Mouse (Mus musculus): Measurements from ENCODE around the gene Csnk1g1. TPM values are rescaled to one million over a fixed set of nuclear protein-coding genes. Genes with fewer than 3 reads are reported as not detected.

Csnk1g1 gene
- polyA plus RNA-seq, 1 experiment: 1.4 TPM

- peaks cover 34% of the 10 kb centered on the region for H3K4me1 ChIP-seq
- H3K36me3 ChIP-seq (replicated peaks; ENCODE audit: low read length): peaks cover 72% of the 10 kb centered on the region
- H3K4me3 ChIP-seq (replicated peaks): no peak overlapping the region
- no peaks in the 10 kb centered on the region for H3K9me3 ChIP-seq
- no peaks in the 10 kb centered on the region for H3K27me3 ChIP-seq (replicated peaks)
- no peak for TF ChIP-seq GATA1 (IDR thresholded peaks at IDR 0.05; ENCODE audit: borderline replicate concordance, low read length)
- no peak for TF ChIP-seq FLI1 (IDR thresholded peaks at IDR 0.05; ENCODE audit: low read length)
Measured at GRCm38 (mm10) chr9:66040801-66041200, 132.1 kb downstream of the Csnk1g1 start.

GRCm38 (mm10) chr9:66042331-66042730 lies 133.6 kb downstream of the Csnk1g1 start:
- Histone ChIP-seq H3K36me3 (replicated peaks; ENCODE audit: low read length) (peaks cover 62% of the 10 kb centered on the region), H3K4me1 (peaks cover 34% of the 10 kb centered on the region)

GRCm38 (mm10) chr9:66043241-66043640 lies 134.5 kb downstream of the Csnk1g1 start:
- Histone ChIP-seq H3K4me1 (peaks cover 34% of the 10 kb centered on the region), H3K4me3 (replicated peaks) (no peak overlapping the region), H3K27me3 (replicated peaks) (no peaks in the 10 kb centered on the region), H3K36me3 (replicated peaks; ENCODE audit: low read length) (peaks cover 54% of the 10 kb centered on the region), H3K9me3 (no peaks in the 10 kb centered on the region)
- no peak for TF ChIP-seq GATA1 (IDR thresholded peaks at IDR 0.05; ENCODE audit: borderline replicate concordance, low read length)
- no peak for TF ChIP-seq FLI1 (IDR thresholded peaks at IDR 0.05; ENCODE audit: low read length)

More at GRCm38 (mm10) chr9:66042331-66042730, 133.6 kb downstream of the Csnk1g1 start:
- Histone ChIP-seq H3K27me3 (replicated peaks) (no peaks in the 10 kb centered on the region), H3K9me3 (no peaks in the 10 kb centered on the region), H3K4me3 (replicated peaks) (no peak overlapping the region)
- TF ChIP-seq FLI1 (IDR thresholded peaks at IDR 0.05; ENCODE audit: low read length) (no peak), GATA1 (IDR thresholded peaks at IDR 0.05; ENCODE audit: borderline replicate concordance, low read length) (no peak)

DNA sequence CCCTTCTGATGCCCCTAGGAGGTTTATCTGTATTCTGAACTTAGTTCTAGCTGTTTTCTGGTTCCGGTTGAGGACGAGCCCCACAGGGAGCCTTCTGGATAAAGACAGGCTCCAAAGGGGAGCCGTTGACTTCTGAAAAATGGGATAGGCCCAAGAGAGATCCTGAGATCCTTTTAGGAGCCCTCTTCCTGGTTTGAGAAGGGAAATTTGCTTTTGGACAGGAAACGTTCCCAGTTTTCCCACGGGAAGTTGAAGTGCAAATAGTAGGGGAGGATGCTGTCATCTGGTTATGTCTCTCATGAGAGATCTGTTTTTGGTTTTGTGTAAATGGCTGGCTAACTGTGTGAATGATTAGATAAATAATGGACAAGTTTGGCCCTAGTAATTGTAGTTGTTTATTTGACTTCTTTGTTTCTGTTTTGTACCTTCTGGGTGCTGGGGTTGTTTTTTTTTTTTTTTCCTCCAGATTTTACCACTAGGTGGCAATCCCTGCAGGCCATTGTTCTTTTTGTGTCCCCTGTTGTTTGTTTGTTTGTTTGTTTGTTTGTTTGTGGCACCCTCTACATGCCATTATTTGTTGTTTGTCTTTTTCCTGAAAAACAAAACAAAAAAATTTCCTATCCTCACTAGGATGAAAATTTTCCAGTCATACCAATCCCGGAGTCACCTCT lies 141.3 kb downstream of the Csnk1g1 start:
- peaks cover 4% of the 10 kb centered on the region; the same call in 1 of the 2 replicates for H3K9me3 ChIP-seq
- peaks cover 19% of the 10 kb centered on the region for H3K4me1 ChIP-seq
- H3K36me3 ChIP-seq (replicated peaks; ENCODE audit: low read length): peaks cover 3% of the 10 kb centered on the region
- TF ChIP-seq FLI1 (IDR thresholded peaks at IDR 0.05; ENCODE audit: low read length) (no peak), GATA1 (IDR thresholded peaks at IDR 0.05; ENCODE audit: borderline replicate concordance, low read length) (no peak)
- H3K4me3 ChIP-seq (replicated peaks): no peak overlapping the region
- no peaks in the 10 kb centered on the region for H3K27me3 ChIP-seq (replicated peaks)

DNA sequence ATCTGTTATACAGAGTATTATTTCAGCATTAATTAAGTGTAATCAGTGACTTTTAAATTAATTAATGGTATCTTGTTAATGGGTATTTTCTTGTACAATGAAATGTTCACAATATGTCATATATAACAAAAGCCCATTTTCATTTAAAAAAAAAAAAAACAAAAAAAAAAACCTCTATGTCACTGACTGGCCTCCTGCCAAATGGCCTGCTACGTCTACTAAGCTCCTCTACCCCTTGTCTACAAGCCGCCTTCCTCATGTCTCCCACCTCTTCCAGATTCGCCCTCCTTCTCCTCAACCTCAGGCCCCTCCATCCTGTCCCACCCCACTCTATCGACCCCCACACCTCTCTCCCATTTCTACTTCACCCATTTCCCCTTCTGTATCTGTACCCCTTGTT lies 142.8 kb downstream of the Csnk1g1 start:
- Histone ChIP-seq H3K4me3 (replicated peaks) (no peak overlapping the region), H3K27me3 (replicated peaks) (no peaks in the 10 kb centered on the region), H3K4me1 (peaks cover 19% of the 10 kb centered on the region), H3K36me3 (replicated peaks; ENCODE audit: low read length) (no peaks in the 10 kb centered on the region), H3K9me3 (peaks cover 4% of the 10 kb centered on the region; the same call in 1 of the 2 replicates)
- TF ChIP-seq GATA1 (IDR thresholded peaks at IDR 0.05; ENCODE audit: borderline replicate concordance, low read length) (no peak), FLI1 (IDR thresholded peaks at IDR 0.05; ENCODE audit: low read length) (no peak)

GRCm38 (mm10) chr9:66052731-66053130 lies 144.0 kb downstream of the Csnk1g1 start:
- H3K4me1 ChIP-seq: peaks cover 26% of the 10 kb centered on the region
- H3K36me3 ChIP-seq (replicated peaks; ENCODE audit: low read length): no peaks in the 10 kb centered on the region
- no peak overlapping the region for H3K4me3 ChIP-seq (replicated peaks)
- no peak for TF ChIP-seq FLI1 (IDR thresholded peaks at IDR 0.05; ENCODE audit: low read length)
- H3K9me3 ChIP-seq: peaks cover 4% of the 10 kb centered on the region; the same call in 1 of the 2 replicates
- no peaks in the 10 kb centered on the region for H3K27me3 ChIP-seq (replicated peaks)

- no peaks in the 10 kb centered on the region for H3K36me3 ChIP-seq (replicated peaks; ENCODE audit: low read length)
- peaks cover 4% of the 10 kb centered on the region; the same call in 1 of the 2 replicates for H3K9me3 ChIP-seq
- no peaks in the 10 kb centered on the region for H3K27me3 ChIP-seq (replicated peaks)
- H3K4me3 ChIP-seq (replicated peaks): no peak overlapping the region
- TF ChIP-seq GATA1 (IDR thresholded peaks at IDR 0.05; ENCODE audit: borderline replicate concordance, low read length) (no peak), FLI1 (IDR thresholded peaks at IDR 0.05; ENCODE audit: low read length) (no peak)
- H3K4me1 ChIP-seq: peaks cover 35% of the 10 kb centered on the region
Measured at GRCm38 (mm10) chr9:66053620-66054019, 144.9 kb downstream of the Csnk1g1 start.

DNA sequence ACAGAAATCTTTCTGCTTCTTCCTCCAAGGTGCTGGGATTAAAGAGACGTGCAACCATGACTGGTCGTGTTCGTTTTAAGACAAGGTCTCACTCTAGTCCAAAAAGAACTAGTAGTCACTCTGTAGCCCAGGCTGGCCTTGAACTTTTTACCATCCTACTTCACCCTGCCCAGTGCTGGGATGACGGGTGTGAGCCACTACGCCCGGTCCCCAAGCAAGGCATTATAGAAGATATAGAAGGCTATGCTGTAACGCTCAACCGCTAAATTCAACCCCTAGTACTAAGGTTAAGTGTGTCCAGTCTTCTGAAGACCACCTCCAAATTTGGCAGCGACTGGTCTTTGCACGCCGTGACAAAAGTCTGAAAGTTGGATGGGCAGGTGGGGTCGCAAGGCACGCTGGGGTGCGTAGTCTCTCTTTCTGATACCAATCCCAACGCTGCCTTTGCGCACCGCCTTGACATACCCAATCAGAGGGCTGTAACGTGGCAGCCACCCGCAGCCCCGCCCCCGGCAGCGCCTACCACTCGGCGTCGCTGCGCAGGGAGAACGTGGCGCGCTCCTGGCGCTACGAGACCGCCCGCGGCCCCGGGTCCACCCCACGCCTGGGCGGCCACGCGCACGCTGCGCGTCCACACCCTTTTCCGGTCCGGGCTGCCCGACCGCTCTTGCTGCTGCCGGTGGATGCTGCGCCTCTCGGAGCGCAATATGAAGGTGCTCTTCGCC lies 151.0 kb downstream of the Csnk1g1 start, which contains the start of gene Ppib:
Ppib (plus strand) TSS at position 640 of the 725 bp plus-strand sequence.
- H3K9me3 ChIP-seq: no peaks in the 10 kb centered on the region
- peak within 1 kb of the TSS; percentile 97 for H3K4me3 ChIP-seq (replicated peaks)
- no peaks in the 10 kb centered on the region for H3K27me3 ChIP-seq (replicated peaks)
- no peak for TF ChIP-seq GATA1 (IDR thresholded peaks at IDR 0.05; ENCODE audit: borderline replicate concordance, low read length)
- H3K4me1 ChIP-seq: peaks cover 53% of the 10 kb centered on the region
- peaks cover 30% of the 10 kb centered on the region for H3K36me3 ChIP-seq (replicated peaks; ENCODE audit: low read length)

DNA sequence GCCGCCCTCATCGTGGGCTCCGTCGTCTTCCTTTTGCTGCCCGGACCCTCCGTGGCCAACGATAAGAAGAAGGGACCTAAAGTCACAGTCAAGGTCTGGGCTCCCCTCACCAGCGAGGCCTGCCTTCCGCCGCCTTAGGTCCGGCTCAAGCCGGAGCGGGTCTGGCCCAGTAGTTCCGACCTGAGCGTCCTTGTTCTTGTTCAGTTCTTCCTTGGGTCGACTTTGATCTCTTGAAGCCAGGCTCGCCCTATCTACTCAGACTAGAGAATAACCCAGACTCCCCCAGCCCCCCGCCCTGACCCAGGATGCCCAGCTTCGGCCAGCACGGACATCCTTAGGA lies 151.6 kb downstream of the Csnk1g1 start:
- H3K9me3 ChIP-seq: no peaks in the 10 kb centered on the region
- H3K27me3 ChIP-seq (replicated peaks): no peaks in the 10 kb centered on the region
- peaks cover 34% of the 10 kb centered on the region for H3K36me3 ChIP-seq (replicated peaks; ENCODE audit: low read length)
- peak overlapping the region; percentile 97 for H3K4me3 ChIP-seq (replicated peaks)
- TF ChIP-seq FLI1 (IDR thresholded peaks at IDR 0.05; ENCODE audit: low read length) (no peak), GATA1 (IDR thresholded peaks at IDR 0.05; ENCODE audit: borderline replicate concordance, low read length) (no peak)
- H3K4me1 ChIP-seq: peaks cover 53% of the 10 kb centered on the region

DNA sequence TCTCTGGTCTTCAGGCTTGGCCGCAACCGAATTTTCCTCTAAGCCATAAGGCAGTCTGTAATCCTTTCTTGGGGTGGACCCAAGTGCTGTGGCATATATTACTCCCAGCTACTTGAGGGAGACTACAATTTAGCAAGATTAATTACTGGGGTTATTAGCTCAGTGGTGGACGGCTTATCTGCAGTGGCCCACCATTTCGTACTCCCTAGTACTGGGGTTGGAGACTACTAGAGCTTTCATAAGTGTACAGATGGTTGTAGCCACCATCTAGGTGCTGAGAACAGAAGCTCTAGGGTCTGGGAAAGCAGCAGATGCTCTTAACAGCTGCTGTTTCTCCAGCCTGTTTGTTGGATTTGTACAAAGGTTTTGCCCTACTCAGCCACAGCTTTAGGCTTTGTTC lies 152.3 kb downstream of the Csnk1g1 start:
- Histone ChIP-seq H3K4me1 (peaks cover 53% of the 10 kb centered on the region), H3K36me3 (replicated peaks; ENCODE audit: low read length) (peaks cover 41% of the 10 kb centered on the region), H3K27me3 (replicated peaks) (no peaks in the 10 kb centered on the region), H3K4me3 (replicated peaks) (peak overlapping the region; percentile 97), H3K9me3 (no peaks in the 10 kb centered on the region)
- TF ChIP-seq FLI1 (IDR thresholded peaks at IDR 0.05; ENCODE audit: low read length) (no peak), GATA1 (IDR thresholded peaks at IDR 0.05; ENCODE audit: borderline replicate concordance, low read length) (no peak)

Measured in megakaryocyte, embryonic 14.5 days (primary cell).